In the genomic region with DNA sequence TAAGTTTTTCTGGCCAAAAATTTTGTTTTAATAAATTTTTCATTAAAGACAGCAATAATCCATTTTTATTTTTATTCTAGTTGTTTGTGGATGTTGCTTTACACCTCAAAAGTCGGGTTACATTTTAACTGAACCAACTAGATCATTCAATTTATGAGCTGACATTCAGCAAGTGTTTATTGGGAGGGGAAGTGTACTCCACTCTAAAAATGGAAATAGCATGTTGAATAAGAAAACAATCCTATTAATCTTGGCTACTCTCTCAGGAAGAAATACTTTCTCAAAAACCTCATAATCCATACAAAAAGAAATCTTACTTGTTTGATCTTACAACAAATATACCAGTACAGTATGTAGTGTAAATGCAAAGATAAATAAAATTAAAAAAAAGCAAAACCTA, we compare ENCODE assay signal across 9 mouse cellular contexts. TPM values are rescaled to one million over a fixed set of nuclear protein-coding genes. Genes with fewer than 3 reads are reported as not detected.
DNase-seq lines count a peak whose midpoint lies in the region; ATAC-seq and TF ChIP-seq lines count a peak whose summit lies in the region.
"Had no signal": no experiment of that assay in that cellular context is flagged by ENCODE, and none has a peak within 500 bp of the region (broad histone marks: within the 10 kb centered on the region; RNA-seq: fewer than 3 reads in every experiment).

No protein-coding gene starts in this region.

- DNase-seq in heart, adult 18-20 months = no peak
- no peak for DNase-seq in forebrain, postnatal 0 days
- DNase-seq in embryo, embryonic 9.5 days (ENCODE audit: extremely low spot score) = no peak
- no peak for DNase-seq in layer of hippocampus, adult 18-20 months (ENCODE audit: low spot score in 2 of 2)
- DNase-seq in yolk sac, embryonic 10.5 days (ENCODE audit: low spot score) = no peak
- DNase-seq: kidney, adult 11 months had no signal

- no peaks in the 10 kb centered on the region for H3K27me3 ChIP-seq in heart, embryonic 11.5 days (ENCODE audit: control insufficient read depth, insufficient read depth, low read length)
- H3K27me3 ChIP-seq in E14TG2a.4 (ENCODE audit: insufficient read depth, low read length) = no peaks in the 10 kb centered on the region
- H3K27me3 ChIP-seq in forebrain, postnatal 0 days (ENCODE audit: insufficient read depth, low read length) = no peaks in the 10 kb centered on the region
- no peaks in the 10 kb centered on the region for H3K27me3 ChIP-seq in liver, embryonic 16.5 days (ENCODE audit: control insufficient read depth, insufficient read depth, low read depth, low read length)

- H3K4me2 ChIP-seq in heart, embryonic 11.5 days = peak overlapping the region; percentile 68
- peak overlapping the region; percentile 78 for H3K4me2 ChIP-seq in forebrain, postnatal 0 days (ENCODE audit: low read depth)
- peak overlapping the region; percentile 96 for H3K4me2 ChIP-seq in liver, embryonic 16.5 days (ENCODE audit: low read depth, low read length)

- H3K4me1 ChIP-seq in heart, embryonic 11.5 days (ENCODE audit: control insufficient read depth, insufficient read depth, low read length) = peaks cover 14% of the 10 kb centered on the region
- H3K4me1 ChIP-seq in E14TG2a.4 (replicated peaks; ENCODE audit: low read depth, low read length) = peaks cover 56% of the 10 kb centered on the region
- H3K4me1 ChIP-seq in forebrain, postnatal 0 days (ENCODE audit: insufficient read depth) = peaks cover 10% of the 10 kb centered on the region
- peaks cover 18% of the 10 kb centered on the region for H3K4me1 ChIP-seq in liver, embryonic 16.5 days (ENCODE audit: control insufficient read depth, low read depth, low read length)

- H3K9me3 ChIP-seq in heart, embryonic 11.5 days (replicated peaks; ENCODE audit: control insufficient read depth, low read length) = no peaks in the 10 kb centered on the region
- H3K9me3 ChIP-seq in E14TG2a.4 (ENCODE audit: low read length) = no peaks in the 10 kb centered on the region
- no peaks in the 10 kb centered on the region for H3K9me3 ChIP-seq in forebrain, postnatal 0 days (ENCODE audit: low read length)
- no peaks in the 10 kb centered on the region for H3K9me3 ChIP-seq in liver, embryonic 16.5 days (replicated peaks; ENCODE audit: control insufficient read depth, low read length)

- ATAC-seq in heart, embryonic 11.5 days (replicated peaks; ENCODE audit: insufficient number of reproducible peaks, low FRiP score, low TSS enrichment) = no peak
- ATAC-seq in forebrain, postnatal 0 days = no peak
- ATAC-seq in liver, embryonic 16.5 days (ENCODE audit: low read depth) = no peak

- H3K36me3 ChIP-seq in heart, embryonic 11.5 days (ENCODE audit: control insufficient read depth, insufficient read depth, low read length) = no peaks in the 10 kb centered on the region
- peaks cover 27% of the 10 kb centered on the region for H3K36me3 ChIP-seq in E14TG2a.4 (ENCODE audit: insufficient read depth, low read length)
- no peaks in the 10 kb centered on the region for H3K36me3 ChIP-seq in forebrain, postnatal 0 days (ENCODE audit: insufficient read depth)
- H3K36me3 ChIP-seq in liver, embryonic 16.5 days (ENCODE audit: control insufficient read depth, insufficient read depth) = no peaks in the 10 kb centered on the region; the same call in 1 of the 2 replicates

- 37% methylated on average over 1 of the region's 1 CpGs for WGBS in heart, embryonic 11.5 days (ENCODE audit: insufficient replicate concordance)
- WGBS in forebrain, postnatal 0 days = 40% methylated on average over 1 of the region's 1 CpGs
- WGBS in liver, embryonic 16.5 days (ENCODE audit: insufficient replicate concordance) = 12% methylated on average over 1 of the region's 1 CpGs

- peak overlapping the region; percentile 99 for H3K27ac ChIP-seq in heart, embryonic 11.5 days (ENCODE audit: low read depth, low read length)
- H3K27ac ChIP-seq in forebrain, postnatal 0 days (ENCODE audit: low read depth, low read length) = peak overlapping the region; percentile 88
- peak overlapping the region; percentile 97 for H3K27ac ChIP-seq in liver, embryonic 16.5 days (ENCODE audit: low read length)

- H3K9ac ChIP-seq in heart, embryonic 11.5 days (ENCODE audit: low read depth, low read length) = no peak overlapping the region
- peak overlapping the region; percentile 73; the same call in 1 of the 2 replicates for H3K9ac ChIP-seq in forebrain, postnatal 0 days
- peak overlapping the region; percentile 95 for H3K9ac ChIP-seq in liver, embryonic 16.5 days (ENCODE audit: low read depth, low read length)

- H3K4me3 ChIP-seq in heart, embryonic 11.5 days (ENCODE audit: low read depth, low read length) = peak overlapping the region; percentile 63
- peak overlapping the region; percentile 91 for H3K4me3 ChIP-seq in E14TG2a.4 (replicated peaks; ENCODE audit: low read length)
- peak overlapping the region; percentile 62 for H3K4me3 ChIP-seq in forebrain, postnatal 0 days (ENCODE audit: low read depth, low read length)
- H3K4me3 ChIP-seq in liver, embryonic 16.5 days (ENCODE audit: low read depth, low read length) = peak overlapping the region; percentile 95

- TF ChIP-seq CTCF in E14TG2a.4 (conservative IDR thresholded peaks at IDR 0.05; ENCODE audit: low read length) = no peak
- TF ChIP-seq CTCF in forebrain, postnatal 0 days (IDR thresholded peaks at IDR 0.05; ENCODE audit: low read depth) = no peak

RNA-seq across cellular contexts. Expression of gene Uspl1, which starts 1.0 kb away (rescaled TPM):
- polyA plus RNA-seq in heart, embryonic 11.5 days (2014; fragmentation: Nextera tagmentation; extraction: Ambion mirVana) = 40.3 and 42.8 TPM in 2 replicates
- total RNA-seq in heart, adult 18-20 months (2021) = 10 to 100 TPM; 22.0 to 23.9 TPM
- total RNA-seq in forebrain, postnatal 0 days (2014; rRNA removed) = 61.3 and 63.6 TPM in 2 replicates
- 37.3 and 41.8 TPM in 2 replicates for polyA plus RNA-seq in forebrain, postnatal 0 days (2015; fragmentation: Nextera tagmentation; extraction: Ambion mirVana)
- polyA plus RNA-seq in liver, embryonic 16.5 days (2015; fragmentation: Nextera tagmentation; extraction: Ambion mirVana) = 16.1 and 17.2 TPM in 2 replicates
- 10 to 100 TPM; 37.9 to 38.3 TPM for total RNA-seq in layer of hippocampus, adult 18-20 months (2021)

RNA-seq across cellular contexts. Expression of gene Hmgb1, which starts 1.2 kb away (rescaled TPM):
- 871 and 1,031 TPM in 2 replicates for polyA plus RNA-seq in heart, embryonic 11.5 days (2014; fragmentation: Nextera tagmentation; extraction: Ambion mirVana)
- 100 to 1,000 TPM in 1 of 2 experiments, 10 to 100 TPM in 1; 79.8 to 103 TPM for total RNA-seq in heart, adult 18-20 months (2021)
- 446 and 559 TPM in 2 replicates for total RNA-seq in forebrain, postnatal 0 days (2014; rRNA removed)
- polyA plus RNA-seq in forebrain, postnatal 0 days (2015; fragmentation: Nextera tagmentation; extraction: Ambion mirVana) = 836 and 892 TPM in 2 replicates
- polyA plus RNA-seq in liver, embryonic 16.5 days (2015; fragmentation: Nextera tagmentation; extraction: Ambion mirVana) = 379 and 433 TPM in 2 replicates
- total RNA-seq in layer of hippocampus, adult 18-20 months (2021) = 100 to 1,000 TPM; 127 to 133 TPM
